Mouse (Mus musculus): ENCODE measurements around the gene Gm21970. TPM values are rescaled to one million over a fixed set of nuclear protein-coding genes. Genes with fewer than 3 reads are reported as not detected.

The Gm21970 gene
- total RNA-seq, 2 experiments from 2014 or later, result 12.6 TPM; not detected in 1

DNA sequence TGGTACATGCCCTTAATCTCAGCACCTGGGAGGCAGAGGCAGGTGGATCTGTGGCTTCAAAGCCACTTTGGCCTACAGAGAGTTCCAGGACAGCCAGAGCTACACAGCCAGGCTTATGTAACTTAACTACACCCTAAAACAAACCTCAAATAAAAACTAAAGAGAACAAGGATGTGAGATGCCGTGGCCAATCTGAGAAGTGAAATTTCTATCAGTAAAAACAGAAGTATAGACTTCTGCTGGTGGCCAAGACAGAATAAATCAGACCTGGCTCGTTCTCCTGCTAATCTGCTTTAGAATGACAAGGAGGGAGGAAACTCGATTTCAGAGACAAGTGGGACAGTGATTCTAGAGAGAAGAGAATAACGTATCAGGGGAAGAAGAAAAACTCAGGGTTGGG, 64.3 kb downstream of the Gm21970 start:
- ATAC-seq (replicated peaks; ENCODE audit: low FRiP score, poor library complexity, severe bottlenecking), result no peak

DNA sequence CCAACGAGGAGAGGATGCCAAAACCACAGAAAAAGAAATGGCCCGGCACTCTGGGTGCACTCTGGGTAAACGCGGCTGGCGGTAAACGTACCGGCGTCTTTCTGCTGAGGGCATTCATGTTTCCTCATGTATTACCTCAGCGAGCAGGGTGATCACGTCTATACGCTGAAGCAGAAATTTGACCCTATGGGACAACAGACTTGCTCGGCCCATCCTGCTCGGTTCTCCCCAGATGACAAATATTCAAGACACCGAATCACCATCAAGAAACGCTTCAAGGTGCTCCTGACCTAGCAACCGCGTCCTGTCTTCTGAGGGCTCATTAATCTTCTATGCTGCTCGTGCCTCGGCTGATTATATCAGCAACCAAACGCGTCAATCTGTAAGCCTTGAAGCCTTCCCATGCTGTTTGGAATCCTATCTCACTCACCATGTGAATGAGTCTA, 66.8 kb downstream of the Gm21970 start:
- ATAC-seq (replicated peaks; ENCODE audit: low FRiP score, poor library complexity, severe bottlenecking), result peak; percentile 46; the same call in 1 of the 2 replicates

DNA sequence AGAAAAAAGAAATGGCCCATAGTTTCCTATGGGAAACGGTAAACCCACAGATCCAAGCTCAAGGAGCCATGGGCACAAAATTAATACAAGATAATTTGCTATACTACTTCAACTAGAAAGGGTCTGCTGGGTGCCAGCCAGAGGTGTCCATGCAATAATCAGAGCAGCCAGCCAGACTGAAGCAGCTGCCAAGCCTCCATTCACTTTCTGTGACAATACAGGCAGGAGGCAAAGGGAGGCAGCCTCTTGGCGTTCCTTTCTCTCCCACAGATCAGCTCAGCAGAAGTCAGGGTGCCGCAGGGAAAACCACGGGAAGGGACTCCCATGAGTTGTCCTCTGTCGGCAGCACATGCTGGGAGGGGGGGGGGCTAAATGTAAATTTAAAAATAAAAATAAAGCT, 67.5 kb downstream of the Gm21970 start:
- no peak for ATAC-seq (replicated peaks; ENCODE audit: low FRiP score, poor library complexity, severe bottlenecking)

DNA sequence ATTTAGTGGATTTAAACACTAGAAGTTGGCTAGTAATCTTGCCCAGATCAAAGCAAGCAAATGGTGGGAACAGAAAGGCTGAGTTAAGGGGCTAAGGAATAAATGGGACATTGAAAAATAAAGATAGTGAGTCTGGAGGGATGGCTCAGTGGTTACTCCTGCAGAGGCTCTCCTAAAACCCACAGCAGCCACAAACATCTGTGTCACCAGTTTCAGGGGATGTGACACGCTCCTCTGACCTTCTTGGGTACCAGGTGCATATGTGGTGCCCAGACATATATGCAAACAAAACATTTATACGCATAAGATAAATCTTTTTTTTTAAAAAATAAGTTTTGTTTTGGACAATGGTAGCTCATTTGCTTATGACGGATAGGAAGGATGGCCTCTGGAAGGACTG, 67.9 kb downstream of the Gm21970 start:
- no peak for ATAC-seq (replicated peaks; ENCODE audit: low FRiP score, poor library complexity, severe bottlenecking)

DNA sequence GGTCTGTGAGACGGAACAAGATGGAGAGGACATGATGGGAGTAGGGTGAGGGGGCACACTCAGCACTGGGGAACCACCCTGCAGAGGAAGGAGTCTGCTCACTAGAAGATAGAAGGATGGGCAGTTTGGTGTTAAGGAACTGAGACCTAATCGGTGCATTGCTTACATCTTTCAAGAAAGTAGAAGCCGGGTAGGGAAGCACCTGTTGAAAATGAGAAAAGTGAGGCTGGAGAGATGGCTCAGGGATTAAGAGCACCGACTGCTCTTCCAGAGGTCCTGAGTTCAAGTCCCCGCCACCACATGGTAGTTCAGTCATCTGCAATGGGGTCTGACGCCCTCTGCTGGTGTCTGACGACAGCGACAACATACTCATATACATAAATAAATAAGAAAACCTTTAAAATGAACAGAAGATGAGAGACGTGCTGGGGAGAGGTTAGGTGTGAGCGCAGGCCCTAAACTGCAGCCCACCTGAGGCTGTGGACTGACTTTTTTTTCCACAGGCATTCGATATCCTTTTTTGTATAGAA, 68.4 kb downstream of the Gm21970 start:
- ATAC-seq (replicated peaks; ENCODE audit: low FRiP score, poor library complexity, severe bottlenecking), result no peak

DNA sequence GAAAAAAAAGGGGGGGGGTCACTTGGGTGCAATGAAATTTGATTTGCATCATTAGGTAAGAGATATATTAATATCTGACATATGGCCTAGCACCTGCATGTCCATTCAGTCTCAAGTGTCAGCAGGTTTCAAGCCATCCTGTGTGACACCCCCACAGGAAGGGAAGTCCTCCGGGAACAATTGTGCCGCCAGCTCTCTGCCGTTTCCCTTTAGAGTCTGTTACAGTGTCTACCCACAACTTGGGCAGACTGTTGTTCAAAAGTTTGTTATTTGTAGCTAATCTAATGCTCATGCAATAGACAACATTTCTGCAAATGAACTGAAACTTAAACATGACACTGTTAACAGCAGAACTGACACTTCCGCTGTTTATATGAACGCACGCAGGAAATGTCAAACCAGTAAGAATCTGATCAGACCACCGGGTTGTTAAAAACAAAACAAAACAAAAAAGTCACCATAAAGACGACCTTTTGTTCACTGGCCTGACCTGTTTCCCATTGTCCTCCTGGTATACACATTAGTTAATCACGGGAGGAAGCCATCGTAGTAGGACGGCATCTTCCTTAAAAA, 69.6 kb downstream of the Gm21970 start:
- no peak for ATAC-seq (replicated peaks; ENCODE audit: low FRiP score, poor library complexity, severe bottlenecking)

DNA sequence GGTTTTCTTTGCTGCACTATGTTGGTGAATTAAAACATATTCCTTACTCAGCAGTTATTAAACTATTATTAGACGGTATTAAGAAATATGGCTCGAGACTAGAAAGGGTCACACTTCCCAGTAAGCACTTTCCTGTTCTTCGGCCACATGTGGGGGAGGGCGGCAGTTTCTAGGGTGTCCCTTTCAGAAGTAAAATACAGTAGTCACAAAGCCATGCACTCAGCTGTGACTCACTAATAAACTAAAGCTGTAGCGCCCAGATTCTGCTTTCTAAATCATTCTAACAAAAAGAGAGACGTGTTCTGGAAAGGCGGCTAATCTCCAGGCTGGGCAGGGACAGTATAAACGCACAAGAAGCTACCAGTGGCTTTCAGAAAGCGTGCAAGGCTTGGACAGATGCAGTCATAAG, 70.3 kb downstream of the Gm21970 start:
- no peak for ATAC-seq (replicated peaks; ENCODE audit: low FRiP score, poor library complexity, severe bottlenecking)

DNA sequence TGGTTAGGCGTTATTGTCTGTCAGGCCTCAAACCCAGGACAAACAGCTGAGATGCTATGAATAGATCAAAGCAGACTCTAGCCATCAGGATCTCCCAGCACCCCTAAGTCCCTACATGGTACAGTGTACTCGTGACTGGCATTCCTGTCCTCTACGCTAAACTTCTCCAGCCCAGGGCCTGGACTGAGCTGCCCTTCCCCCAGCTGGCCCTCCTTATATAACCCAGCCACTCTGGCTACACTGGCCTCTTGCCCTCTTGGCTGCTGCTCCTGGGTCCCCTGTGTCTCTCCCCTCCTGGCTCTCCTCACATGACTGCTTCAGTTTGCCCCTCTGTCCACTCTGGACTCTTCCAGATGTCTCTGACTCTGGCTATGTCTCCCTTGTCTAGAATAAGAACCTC, 71.1 kb downstream of the Gm21970 start:
- no peak for ATAC-seq (replicated peaks; ENCODE audit: low FRiP score, poor library complexity, severe bottlenecking)

DNA sequence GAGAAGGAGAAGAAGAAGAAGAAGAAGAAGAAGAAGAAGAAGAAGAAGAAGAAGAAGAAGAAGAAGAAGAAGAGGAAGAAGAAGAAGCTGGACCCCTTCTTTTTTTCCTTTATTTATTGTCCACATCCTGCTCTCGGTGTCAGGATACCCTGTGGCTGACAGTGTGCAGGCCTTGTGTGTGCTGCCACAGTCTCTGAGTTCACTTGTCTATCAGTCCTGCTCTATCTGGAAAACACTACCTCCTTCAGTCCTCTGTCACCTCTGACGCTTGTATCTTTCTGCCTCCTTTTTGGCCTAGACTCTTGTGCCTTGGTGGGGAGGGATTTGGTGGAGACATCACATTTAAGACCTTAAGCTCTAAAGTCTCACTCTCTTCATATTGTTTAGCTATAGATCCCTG, 71.9 kb downstream of the Gm21970 start:
- ATAC-seq (replicated peaks; ENCODE audit: low FRiP score, poor library complexity, severe bottlenecking), result no peak

DNA sequence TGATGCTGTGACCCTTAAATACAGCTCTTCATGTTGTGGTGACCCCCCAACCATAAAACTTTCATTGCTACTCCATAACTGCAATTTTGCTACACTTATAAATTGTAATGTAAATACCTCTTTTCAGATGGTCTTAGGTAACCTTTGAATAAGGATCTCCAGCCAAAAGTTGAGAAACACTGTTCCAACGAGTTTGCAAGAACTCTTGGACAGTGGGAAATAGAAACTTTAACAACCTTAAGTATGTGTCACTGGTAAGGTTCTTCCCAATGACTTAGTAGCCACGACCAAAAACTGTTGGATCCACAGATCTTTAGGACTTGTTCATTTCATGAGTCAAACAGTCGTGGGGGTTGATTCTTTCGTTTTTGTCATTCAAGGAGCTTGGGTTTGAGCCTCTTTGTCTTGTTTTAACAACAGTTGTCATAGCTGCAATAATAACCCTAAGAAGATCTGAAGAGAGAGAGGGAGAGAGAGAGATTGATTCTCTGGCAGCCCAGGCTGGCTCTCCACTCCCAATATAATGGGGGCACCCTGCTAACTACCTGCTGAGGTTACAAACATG, 72.4 kb downstream of the Gm21970 start:
- ATAC-seq (replicated peaks; ENCODE audit: low FRiP score, poor library complexity, severe bottlenecking), result no peak

DNA sequence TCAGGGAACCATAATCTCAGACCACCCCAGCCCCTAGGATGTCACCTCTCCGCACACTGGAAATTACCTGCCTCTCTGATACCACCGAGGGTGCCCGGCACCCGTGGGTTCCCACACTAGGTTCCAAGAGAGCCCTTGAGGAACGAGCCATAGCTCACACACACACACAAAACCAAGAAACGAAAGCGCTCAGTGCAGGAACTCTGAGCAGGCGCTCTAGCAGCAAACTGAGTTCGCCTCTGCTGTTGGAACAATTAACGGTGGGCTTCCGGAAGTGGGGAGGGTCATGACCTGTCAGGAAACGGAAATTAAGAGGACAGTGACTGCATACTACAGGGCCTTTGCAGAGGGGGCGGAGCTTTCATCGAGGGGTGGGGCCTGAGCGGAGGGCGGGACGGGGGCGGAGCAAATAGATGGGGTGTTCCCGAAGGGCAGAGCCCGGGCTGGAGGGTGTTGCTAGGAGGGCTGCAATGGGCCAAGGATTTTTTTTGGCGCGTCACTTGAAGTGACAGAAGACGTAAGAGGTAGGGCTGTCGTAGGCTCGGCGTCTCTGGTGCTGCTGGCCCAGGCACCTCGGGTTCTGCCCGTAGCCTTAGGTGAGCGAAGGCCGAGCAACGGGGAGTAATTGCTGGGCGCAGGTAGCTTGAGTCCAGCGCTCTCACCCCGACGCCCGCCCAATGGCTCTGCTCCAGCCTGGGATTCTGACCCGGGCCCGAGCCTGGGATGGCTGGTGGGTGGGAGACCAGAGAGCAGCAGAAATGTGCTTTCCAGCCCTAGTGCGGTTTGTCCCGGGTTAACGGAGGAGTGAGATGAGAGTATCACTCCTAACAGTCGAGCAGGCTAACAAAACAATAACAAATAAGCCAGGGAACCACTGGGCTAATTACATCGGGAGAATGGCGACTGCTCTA, 73.3 kb downstream of the Gm21970 start:
- peak; percentile 87 for ATAC-seq (replicated peaks; ENCODE audit: low FRiP score, poor library complexity, severe bottlenecking)

DNA sequence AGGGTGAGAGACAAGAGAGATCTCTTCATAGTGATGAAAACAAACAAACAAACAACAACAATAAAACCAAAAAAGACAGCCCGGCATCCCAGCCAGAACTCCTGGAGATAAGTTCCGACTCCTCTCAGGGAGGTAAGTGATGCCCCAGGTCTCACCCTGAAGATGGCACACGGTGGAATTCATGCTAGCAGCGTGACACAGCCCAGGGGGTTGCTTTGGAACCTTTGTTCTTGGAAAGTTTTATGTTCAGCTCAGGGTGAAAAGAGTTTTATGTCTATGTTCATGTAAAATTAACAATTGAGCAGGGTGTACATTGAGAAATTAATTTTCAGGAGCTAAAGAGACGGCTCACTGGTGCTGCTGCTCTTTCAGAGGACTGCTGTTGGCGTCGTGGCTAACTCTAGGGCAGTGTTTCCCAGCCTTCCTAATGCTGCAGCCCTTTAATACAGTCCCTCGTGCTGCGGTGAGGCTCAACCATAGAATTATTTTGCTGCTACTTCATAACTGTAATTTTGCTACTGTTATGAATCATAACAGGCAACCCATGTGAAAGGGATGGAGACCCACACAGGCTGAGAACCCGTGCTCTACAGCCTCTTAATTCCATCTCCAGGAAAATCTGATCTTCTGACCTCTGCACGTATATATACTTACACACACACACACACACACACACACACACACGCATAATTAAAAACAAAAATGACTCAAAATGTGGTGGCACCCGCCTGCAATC, 74.2 kb downstream of the Gm21970 start:
- peak; percentile 45 for ATAC-seq (replicated peaks; ENCODE audit: low FRiP score, poor library complexity, severe bottlenecking)

DNA sequence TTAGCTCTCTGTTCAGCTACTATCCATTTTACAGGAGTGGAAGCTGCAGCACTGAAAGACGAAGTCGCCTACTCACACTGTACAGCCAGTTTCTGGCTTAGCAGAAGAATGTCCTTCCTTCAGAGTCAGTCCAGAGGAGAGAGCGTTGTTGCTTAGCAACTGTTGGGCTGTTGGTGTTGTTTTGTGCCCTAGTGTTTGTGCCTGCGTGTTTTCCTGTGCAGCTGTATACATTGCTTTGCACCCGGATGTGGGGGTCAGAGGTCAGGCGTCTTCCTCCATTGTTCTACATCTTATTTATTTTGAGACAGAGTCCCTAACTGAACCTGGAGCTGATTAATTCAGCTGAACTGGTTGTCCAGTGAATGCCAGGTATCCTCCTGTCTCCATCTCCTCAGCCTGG, 75.0 kb downstream of the Gm21970 start:
- no peak for ATAC-seq (replicated peaks; ENCODE audit: low FRiP score, poor library complexity, severe bottlenecking)

Other genes with a start within 250 kb of the Gm21970 start
- gene Olig2, start 166.3 kb upstream of the Gm21970 start, total RNA-seq (2015; ENCODE audit: low replicate concordance), result not detected in 2 replicates
- gene Olig2, start 166.3 kb upstream of the Gm21970 start, total RNA-seq (2017; ENCODE audit: low replicate concordance), result not detected in 2 replicates
- not detected in 2 replicates for gene Olig1, start 121.9 kb upstream of the Gm21970 start, total RNA-seq (2015; ENCODE audit: low replicate concordance)
- gene Olig1, start 121.9 kb upstream of the Gm21970 start, total RNA-seq (2017; ENCODE audit: low replicate concordance), result not detected in 2 replicates
- gene Ifnar2, start 18.9 kb upstream of the Gm21970 start, total RNA-seq (2015; ENCODE audit: low replicate concordance), result 94.3 and 165 TPM in 2 replicates
- gene Ifnar2, start 18.9 kb upstream of the Gm21970 start, total RNA-seq (2017; ENCODE audit: low replicate concordance), result 71.6 and 141 TPM in 2 replicates
- gene Il10rb, start 14.4 kb downstream of the Gm21970 start, total RNA-seq (2015; ENCODE audit: low replicate concordance), result 21.8 and 37.8 TPM in 2 replicates
- gene Il10rb, start 14.4 kb downstream of the Gm21970 start, total RNA-seq (2017; ENCODE audit: low replicate concordance), result 20.5 and 33.1 TPM in 2 replicates
- gene Ifnar1, start 93.5 kb downstream of the Gm21970 start, total RNA-seq (2015; ENCODE audit: low replicate concordance), result 31.9 and 32.1 TPM in 2 replicates
- gene Ifnar1, start 93.5 kb downstream of the Gm21970 start, total RNA-seq (2017; ENCODE audit: low replicate concordance), result 38.1 and 46.3 TPM in 2 replicates
- 5.4 and 6.1 TPM in 2 replicates for gene Ifngr2, start 155.4 kb downstream of the Gm21970 start, total RNA-seq (2015; ENCODE audit: low replicate concordance)
- 2.3 and 5.8 TPM in 2 replicates for gene Ifngr2, start 155.4 kb downstream of the Gm21970 start, total RNA-seq (2017; ENCODE audit: low replicate concordance)
- 19.8 and 22.2 TPM in 2 replicates for gene Tmem50b, start 206.1 kb downstream of the Gm21970 start, total RNA-seq (2015; ENCODE audit: low replicate concordance)
- 9.2 and 10.7 TPM in 2 replicates for gene Tmem50b, start 206.1 kb downstream of the Gm21970 start, total RNA-seq (2017; ENCODE audit: low replicate concordance)
- gene Dnajc28, start 227.3 kb downstream of the Gm21970 start, total RNA-seq (2015; ENCODE audit: low replicate concordance), result 1.3 and 2.2 TPM in 2 replicates
- 3.1 and 3.5 TPM in 2 replicates for gene Dnajc28, start 227.3 kb downstream of the Gm21970 start, total RNA-seq (2017; ENCODE audit: low replicate concordance)

Data from erythroid progenitor cell, adult 5-6 weeks (primary cell).